Mouse (Mus musculus): ENCODE measurements around the gene Ddb1.

GRCm38 (mm10) chr19:10634872-10635318, 29.8 kb downstream of the Ddb1 start:
- no peak for TF ChIP-seq CTCF (IDR thresholded peaks at IDR 0.05; ENCODE audit: insufficient read depth, low read length)
- no peak for TF ChIP-seq POLR2A (IDR thresholded peaks at IDR 0.05; ENCODE audit: borderline replicate concordance, extremely low read depth, low read depth, low read length)

All from lung, adult 2 months (tissue).